Mouse (Mus musculus) heart, adult 11 months (tissue): ENCODE data around the gene Adcy9.

Source experiments
- DNase-seq: peaks from one replicate; pipeline ENCODE4 v3.0.0; 2022

Adcy9 gene

GRCm38 (mm10) chr16:4420298-4421054 is at the start of gene Adcy9:
TSS of gene Adcy9 (minus strand) at chr16:4420498.
- peak; percentile 100 for DNase-seq

DNA sequence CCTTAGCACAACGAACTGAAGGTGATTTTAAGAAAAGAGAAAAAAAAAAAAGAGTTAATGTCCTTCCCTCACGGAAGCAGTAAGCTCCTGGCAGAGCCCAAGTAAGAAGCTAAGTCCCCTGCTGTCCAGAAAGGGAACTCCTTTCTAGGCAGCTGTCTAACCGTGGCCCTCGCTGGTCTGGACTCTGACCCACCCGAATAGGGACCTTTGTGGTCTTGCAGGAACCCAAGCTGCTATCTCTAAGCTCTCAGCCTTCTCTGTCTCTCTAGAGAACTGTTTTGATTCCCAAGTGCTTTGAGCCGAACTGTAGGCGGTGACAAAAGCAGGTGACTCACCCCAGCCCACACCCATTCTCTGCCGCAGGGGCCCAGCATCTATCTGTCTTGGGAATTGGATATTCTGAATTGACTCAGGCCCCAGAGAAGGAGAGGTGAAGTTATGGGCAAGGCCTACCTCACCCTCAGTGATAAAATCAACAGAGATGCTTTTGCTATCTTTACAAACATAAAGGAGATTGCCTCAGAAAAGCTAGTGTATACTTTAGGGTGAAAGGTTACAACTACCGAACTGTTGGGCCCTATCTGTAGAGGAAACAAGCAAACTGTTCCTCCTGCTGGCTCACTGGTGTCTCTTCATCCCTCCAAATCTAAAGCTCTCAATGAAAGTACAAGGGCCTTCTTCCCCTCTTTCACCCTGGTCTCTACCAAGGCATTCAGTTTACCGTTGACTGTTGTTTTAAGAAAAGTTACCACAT is 49.5 kb upstream of the Adcy9 start:
- DNase-seq = peak; percentile 82

DNA sequence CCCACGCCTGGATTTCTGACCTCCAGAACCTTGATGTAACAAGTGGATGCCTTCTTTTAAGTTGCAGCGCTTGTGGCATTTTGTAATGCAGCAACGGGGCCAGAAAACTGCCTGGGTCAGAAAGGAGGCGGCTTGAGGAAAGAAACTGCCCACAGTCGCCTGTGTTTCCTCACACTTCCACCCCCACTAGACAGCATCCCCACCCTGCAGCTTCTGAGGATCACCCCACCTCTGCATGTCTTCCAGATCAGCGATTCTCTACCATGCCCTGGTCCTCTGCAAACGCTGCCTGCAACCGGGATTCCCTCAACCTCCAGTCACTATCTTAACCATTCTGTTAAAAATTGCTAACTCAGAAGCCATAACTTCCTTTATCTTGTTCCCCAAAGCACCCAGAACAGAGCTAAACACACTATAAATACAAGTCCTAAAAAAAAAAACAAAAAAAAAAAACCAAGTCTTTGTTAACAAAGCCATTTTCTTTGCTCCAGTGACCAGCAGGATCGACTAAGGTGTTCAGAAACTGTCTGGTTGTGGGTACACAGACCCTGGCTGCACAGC is 44.3 kb upstream of the Adcy9 start:
- DNase-seq = peak; percentile 96

DNA sequence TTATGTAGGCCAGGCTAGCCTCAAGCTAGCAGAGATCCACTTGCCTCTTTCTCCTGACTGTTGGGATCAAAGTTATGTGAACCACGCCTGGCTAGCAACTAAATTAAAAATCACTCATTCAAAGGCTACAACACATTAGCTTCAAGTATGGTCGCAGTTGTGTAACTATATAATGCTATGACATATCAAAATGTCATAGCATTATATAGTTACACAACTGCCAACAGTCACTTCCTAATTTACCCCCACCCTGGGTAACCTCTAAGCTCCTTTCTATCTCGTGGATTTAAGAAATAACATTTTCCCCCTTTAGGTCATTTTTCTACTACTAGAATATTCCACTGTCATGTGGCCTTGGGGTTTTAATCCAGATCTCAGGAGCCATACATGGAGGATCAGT is 37.6 kb upstream of the Adcy9 start:
- no peak for DNase-seq

GRCm38 (mm10) chr16:4456391-4456790 is 36.1 kb upstream of the Adcy9 start:
- no peak for DNase-seq

DNA sequence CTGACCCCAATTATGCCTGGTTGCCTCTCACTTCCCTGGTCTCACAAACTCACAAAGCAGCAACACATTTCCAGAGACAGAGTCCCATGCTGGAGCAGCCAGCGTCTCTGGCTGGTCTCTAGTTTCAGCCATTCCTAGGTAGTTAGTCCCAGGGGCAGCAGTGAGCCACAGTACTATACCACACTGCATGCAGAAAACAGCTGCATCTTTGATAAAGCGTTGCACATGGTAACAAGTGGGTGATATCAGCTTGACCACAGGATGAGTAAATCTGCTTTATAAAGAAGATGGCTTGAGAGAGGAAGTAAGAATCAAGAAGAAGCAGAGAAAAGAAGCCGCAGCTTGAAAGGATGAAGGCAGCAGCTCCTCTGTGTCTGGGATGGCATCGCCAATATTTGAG is 35.4 kb upstream of the Adcy9 start:
- DNase-seq = no peak

DNA sequence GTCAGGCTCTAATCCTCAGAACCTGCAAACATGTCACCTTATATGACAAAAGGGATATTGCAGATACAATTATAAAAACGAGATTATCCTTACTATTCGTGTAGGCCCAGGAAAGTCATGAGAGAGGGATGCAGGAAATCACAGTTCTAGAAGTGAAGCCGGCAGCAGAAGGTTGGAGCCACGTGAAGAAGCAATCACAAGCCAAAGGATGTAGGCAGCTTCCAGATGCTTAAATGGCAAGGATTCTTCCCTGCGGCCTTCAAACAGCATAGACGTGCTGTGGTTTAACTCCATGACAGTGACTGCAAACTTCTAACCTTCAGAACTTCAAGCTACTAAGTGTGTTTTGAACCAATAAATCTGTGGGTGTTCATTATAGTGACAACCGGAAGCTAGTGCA is 34.3 kb upstream of the Adcy9 start:
- no peak for DNase-seq

GRCm38 (mm10) chr16:4449418-4449817 is 29.1 kb upstream of the Adcy9 start:
- peak; percentile 92 for DNase-seq

DNA sequence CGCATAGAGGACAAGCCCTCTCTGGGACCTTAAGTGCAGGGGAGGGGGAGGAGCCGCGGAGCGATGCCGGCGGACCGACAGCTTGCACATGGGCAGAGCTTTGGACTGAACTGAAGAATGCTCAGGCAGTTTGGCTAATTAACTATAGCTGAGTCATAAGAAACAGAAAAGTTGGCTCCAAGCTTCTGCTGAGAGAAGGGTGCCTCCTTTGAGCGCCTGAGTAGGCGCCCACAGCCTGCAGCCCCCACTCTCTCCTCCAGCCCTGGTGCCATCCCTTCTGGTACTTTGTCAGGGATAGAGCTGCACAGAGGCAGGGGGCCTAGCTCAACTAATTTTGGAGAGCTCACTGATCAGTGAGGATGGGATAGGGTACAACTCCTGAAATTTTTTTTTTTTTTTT is 27.9 kb upstream of the Adcy9 start:
- peak; percentile 95 for DNase-seq

GRCm38 (mm10) chr16:4446395-4446794 is 26.1 kb upstream of the Adcy9 start:
- DNase-seq = no peak

DNA sequence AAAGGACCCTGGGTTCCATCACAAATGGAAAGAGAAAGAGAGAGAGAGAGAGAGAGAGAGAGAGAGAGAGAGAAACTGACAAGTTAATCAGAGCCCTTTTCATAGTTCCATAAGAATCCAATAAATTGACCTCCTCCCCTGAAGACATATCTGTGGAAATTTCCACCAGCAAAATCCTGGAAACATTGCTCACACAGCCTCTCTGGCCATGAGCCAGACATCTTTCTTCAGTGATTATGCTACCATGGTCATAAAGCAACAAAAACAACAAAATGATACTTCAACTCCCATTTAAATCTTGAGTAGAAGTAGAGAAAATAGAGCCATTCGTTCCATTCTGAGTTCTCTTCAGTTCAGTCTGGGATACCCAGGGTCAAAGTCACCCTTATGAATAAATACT is 24.1 kb upstream of the Adcy9 start:
- DNase-seq = peak; percentile 89

DNA sequence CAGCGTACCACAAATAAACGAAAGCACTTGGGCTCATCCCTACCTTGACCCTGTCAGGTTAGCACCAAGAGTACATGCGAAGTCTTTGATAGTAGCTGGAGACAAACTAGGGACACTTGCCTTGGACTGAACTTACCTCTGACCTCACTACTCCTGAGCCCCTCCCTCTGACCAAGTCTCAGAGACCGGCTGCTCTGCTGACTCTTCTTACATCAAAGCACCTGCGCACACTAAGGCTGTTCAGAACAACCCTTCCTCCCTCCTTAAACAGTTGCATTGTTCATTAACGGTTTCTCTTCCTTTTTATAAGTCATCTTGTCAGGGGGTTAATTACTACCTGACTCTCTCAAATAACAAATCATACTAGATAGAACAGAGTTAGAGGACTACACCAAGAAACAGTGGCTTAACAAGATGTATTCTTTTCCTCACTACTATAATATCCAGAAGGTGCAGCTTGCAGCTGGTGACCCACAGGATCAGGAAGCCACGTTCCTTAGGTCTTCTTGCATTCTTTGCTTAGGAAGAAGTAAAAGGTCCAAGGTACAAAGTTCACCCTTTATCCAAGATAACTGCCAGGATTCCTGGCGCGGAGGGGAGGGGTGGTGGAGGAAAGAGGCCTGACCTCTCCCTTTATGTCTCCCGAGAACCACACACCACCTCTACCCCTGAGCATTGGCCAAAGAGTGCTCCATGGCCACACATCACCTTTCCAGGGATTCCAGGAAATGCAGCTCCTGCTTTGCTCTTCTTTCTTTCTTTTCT is 19.2 kb upstream of the Adcy9 start:
- DNase-seq = no peak

DNA sequence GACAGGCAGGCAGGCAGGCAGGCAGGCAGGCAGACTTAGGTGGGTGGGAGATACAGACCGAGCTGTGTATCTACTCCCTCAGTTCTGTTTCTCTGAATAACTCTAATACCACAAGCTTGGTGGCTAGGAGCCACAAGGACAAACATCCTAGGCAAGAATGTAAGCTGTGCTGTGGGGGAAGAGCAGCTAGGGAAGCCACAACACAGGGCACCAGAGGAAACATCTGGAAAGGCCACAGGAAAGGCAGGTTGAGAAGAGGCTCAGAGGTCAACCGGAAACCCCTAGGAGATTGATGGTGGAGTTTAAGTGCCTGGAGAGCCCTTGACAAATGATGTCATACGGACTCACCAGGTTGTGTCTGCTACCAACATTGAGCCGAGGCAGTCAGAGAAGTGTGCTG is 16.4 kb upstream of the Adcy9 start:
- no peak for DNase-seq

GRCm38 (mm10) chr16:4435371-4435770 is 15.1 kb upstream of the Adcy9 start:
- DNase-seq = peak; percentile 90

GRCm38 (mm10) chr16:4431841-4432240 is 11.5 kb upstream of the Adcy9 start:
- DNase-seq = peak; percentile 82

DNA sequence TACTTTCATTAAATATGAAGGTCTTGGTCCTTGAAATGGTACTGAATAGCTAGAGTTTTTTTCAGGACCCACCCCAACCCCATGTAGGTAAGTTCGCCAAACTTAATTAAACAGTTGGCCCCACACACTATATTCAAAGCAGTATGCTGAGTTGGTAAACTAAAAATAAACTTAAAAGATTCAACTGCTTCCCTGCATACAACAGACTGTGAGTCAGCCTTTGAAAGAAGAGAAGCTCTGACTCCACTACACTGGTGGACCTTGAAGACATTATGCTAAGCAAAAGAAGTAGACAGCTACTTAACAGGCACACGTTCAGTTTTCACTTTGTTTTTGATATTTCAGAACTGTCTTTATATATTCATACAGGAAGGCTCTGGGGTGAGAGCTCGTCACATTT is 10.7 kb upstream of the Adcy9 start:
- no peak for DNase-seq

GRCm38 (mm10) chr16:4430232-4430631 is 9.9 kb upstream of the Adcy9 start:
- DNase-seq = no peak

DNA sequence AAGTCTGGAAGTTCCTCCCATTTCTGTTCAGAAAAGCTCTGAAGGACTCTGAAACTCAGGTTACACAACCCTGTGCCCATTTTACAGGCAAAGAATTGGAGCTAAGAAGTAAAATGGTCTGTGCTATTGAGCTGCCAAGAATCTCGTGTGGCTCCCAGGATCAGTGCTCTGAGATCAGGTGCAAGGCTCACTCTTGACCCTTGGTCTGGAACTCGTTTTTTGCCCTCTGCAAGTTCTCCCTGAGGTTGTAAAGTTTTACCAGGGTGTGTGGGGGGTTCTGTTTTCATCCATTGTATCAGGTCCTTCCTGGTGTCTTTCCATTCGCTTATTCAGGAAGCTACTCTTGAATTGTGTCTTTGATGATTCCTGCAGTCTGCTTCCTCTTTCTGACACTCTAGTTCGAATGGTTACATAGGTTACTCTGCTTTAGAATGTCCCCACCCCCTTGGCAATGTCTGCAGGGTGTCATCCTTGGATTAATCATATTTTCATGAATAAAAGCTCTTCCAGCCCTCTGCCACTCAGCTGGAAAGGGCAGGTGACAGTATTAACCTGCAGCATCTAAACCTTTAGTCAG is 5.4 kb upstream of the Adcy9 start:
- DNase-seq = no peak

- DNase-seq = no peak
These were observed 3.3 kb upstream of the Adcy9 start for GRCm38 (mm10) chr16:4423613-4424012.

DNA sequence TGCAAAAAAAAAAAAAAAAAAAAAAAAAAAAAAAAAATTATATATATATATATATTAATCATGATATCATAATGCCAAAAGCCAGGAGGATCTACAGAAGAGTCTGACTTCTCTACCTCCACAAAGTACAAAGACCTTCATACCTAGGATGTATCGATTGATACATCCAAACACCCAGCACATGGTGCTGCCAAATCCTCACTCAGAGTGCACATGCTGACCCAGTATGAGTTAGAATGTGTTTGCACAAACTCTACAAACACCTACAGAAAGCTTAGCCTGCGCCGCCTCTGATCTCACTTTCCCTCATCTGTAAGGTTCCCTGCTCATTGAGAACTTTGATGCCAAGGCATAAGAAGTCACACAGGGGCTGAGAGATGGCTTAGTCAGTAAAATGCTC is 2.7 kb upstream of the Adcy9 start:
- no peak for DNase-seq

DNA sequence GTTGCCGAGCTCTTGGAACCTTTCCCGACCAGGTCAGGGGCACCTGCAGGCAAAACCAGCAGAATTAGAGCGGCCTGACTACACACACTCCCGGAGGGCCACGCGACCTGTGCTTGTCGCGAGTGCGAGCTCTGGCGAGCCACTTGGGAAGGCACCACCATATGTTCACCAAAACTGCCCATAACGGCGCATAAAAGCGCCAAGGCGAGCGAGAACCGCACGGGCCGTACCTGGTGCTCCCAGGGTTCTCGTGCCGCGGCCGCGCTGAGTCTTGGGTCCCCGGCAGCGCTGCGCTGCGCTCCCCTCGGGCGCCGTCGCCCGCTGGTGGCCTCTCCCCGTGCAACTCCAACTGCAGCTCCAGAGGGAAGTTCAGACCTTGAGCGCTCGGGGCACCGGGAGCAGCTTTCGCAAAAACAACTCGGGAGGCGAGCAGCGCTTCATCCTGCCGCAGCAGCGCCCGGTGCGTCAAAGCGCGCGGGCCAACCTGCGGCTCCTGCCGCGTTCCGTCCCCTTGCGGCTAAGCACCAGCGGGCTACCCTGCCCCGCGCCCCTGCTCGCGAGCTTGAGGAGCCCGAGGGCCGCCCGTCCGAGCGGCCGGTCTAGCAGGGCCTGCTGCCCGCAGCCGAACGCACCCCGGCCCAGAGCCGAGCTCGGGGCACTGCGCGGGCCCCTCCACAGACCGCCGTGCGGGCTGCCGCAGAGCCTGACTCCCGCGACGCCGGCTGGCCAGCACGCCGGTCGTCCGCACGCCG is 576 bp downstream of the Adcy9 start:
- no peak for DNase-seq
